Mouse (Mus musculus) heart, adult 2 months (tissue): ENCODE measurements at regions not wholly inside any gene's neighbourhood (a gene's known extent, or its start where the extent isn't known, plus 50 kb on each side); places are given as distances from the start of the nearest gene placed in this dataset.

ENCODE experiments used
- DNase-seq, 2 experiments: peaks; one replicate each; pipeline ENCODE4 v3.0.0; 2021
- H3K27ac ChIP-seq: fragments of 200-600 bp; 2 replicates; pipeline ENCODE4 v1.8.1; 2022
- H3K27me3 ChIP-seq: fragments of 200-500 bp; 2 replicates; pipeline ENCODE4 v1.6.1; 2012; ENCODE audit warnings: mild to moderate bottlenecking, low read length, inconsistent platforms, mixed read lengths; ENCODE audit not compliant: control insufficient read depth, insufficient read depth
- H3K36me3 ChIP-seq: fragments of 200-500 bp; 2 replicates; pipeline ENCODE4 v1.6.1; 2012; ENCODE audit warnings: low read length, inconsistent platforms; ENCODE audit not compliant: control insufficient read depth, insufficient read depth
- H3K4me1 ChIP-seq: fragments of 200-500 bp; 2 replicates; pipeline ENCODE4 v1.6.1; 2011; ENCODE audit warnings: low read length; ENCODE audit not compliant: control insufficient read depth, insufficient read depth
- H3K4me3 ChIP-seq: fragments of 200-600 bp; 2 replicates; pipeline ENCODE4 v1.8.1; 2022
- H3K79me2 ChIP-seq: fragments of 200-500 bp; replicated peaks from 2 replicates; pipeline ENCODE4 v1.6.1; 2012; ENCODE audit warnings: mild to moderate bottlenecking, inconsistent platforms, low read length, moderate library complexity, mixed read lengths; ENCODE audit not compliant: control insufficient read depth, insufficient read depth
- H3K9ac ChIP-seq: fragments of 200-500 bp; 2 replicates; pipeline ENCODE4 v1.6.1; 2012; ENCODE audit warnings: low read depth, mild to moderate bottlenecking, control low read depth, inconsistent platforms, low read length, mixed read lengths
- CTCF ChIP-seq: fragments of 200-600 bp; IDR thresholded peaks from 2 replicates; pipeline ENCODE4 v1.8.1; 2022; ENCODE audit warnings: antibody characterized with exemption, mild to moderate bottlenecking, moderate library complexity
- EP300 ChIP-seq: fragments of 200-500 bp; IDR thresholded peaks from 2 replicates; pipeline ENCODE4 v1.6.1; 2011; ENCODE audit warnings: low read depth, low read length, control low read depth; ENCODE audit not compliant: insufficient read depth
- POLR2A ChIP-seq: fragments of 200-500 bp; IDR thresholded peaks from 2 replicates; pipeline ENCODE4 v1.6.1; 2011; ENCODE audit warnings: mild to moderate bottlenecking, low read depth, low read length, control low read depth; ENCODE audit not compliant: insufficient read depth
- WGBS: fragments of 180-500 bp; shearing (Covaris S2); methylation state at CpG from one replicate; pipeline ENCODE4 v1.1.7; 2018; 5-methylcytosine and 5-hydroxymethylcytosine counted together
- intact Hi-C: fragments of 180-260 bp; cut with DNase I; formaldehyde crosslinking; loops from one replicate; pipeline ENCODE4 v1.15.1; 2025

DNA sequence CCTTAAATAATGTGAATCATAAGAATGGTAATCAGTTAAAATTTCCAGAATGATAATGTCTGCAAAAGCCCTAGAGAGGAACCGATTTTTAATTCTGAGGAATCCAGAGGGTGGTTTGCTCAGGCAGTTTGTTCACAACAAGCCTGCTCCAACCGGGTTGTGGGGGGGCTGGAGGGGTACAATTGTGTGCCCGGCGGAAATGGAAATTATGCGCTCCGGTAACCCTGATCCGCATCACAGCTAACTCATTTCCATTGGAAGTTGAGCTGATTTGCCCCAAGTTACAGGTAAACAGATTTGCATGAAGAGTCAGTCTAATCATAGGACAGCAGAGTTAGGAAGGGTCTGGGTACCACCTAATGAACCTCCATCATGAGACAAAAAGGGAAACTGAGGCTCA lies 369.9 kb upstream of the Jarid2 start:
- no peak overlapping the region for H3K4me3 ChIP-seq
- no peaks in the 10 kb centered on the region for H3K79me2 ChIP-seq
- H3K27me3 ChIP-seq, result no peaks in the 10 kb centered on the region
- intact Hi-C loops, result no loop called here
- no peak for TF ChIP-seq EP300
- TF ChIP-seq POLR2A, result no peak
- no peak for TF ChIP-seq CTCF
- H3K4me1 ChIP-seq, result peaks cover 9% of the 10 kb centered on the region
- no peak overlapping the region for H3K9ac ChIP-seq
- 91% methylated on average over 7 of the region's 7 CpGs for WGBS
- DNase-seq, result no peak
- peaks cover 4% of the 10 kb centered on the region for H3K36me3 ChIP-seq
- H3K27ac ChIP-seq, result no peak overlapping the region

DNA sequence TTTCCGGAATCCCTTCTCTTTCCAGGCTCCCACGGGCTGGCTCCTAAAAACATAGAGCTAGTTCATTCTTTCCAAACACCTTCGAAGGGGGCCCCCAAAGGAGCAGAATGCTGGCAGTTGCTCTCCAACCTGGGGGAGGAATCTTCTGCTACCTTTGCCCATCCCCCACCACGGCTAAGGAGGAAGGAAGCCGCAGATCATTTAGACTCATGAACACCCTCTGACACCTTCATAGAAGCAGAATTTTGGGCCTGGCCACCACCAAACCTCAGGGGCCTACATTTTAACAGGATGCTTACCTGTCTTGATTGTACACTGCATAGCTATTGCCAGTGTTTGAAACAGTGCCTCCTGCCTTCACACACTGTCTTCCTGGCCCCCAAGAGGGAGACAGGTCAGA lies 369.3 kb upstream of the Jarid2 start:
- H3K4me3 ChIP-seq, result no peak overlapping the region
- no peaks in the 10 kb centered on the region for H3K79me2 ChIP-seq
- no peak overlapping the region for H3K9ac ChIP-seq
- intact Hi-C loops, result loop anchor here (5.0 kb wide), 1 partner anchor 53 kb away; no protein-coding TSS in a partner anchor
- TF ChIP-seq EP300 (no peak), POLR2A (no peak), CTCF (no peak)
- WGBS, result 61% methylated on average over 5 of the region's 5 CpGs
- H3K36me3 ChIP-seq, result peaks cover 4% of the 10 kb centered on the region
- H3K27ac ChIP-seq, result no peak overlapping the region
- DNase-seq, result no peak
- peaks cover 8% of the 10 kb centered on the region for H3K4me1 ChIP-seq
- no peaks in the 10 kb centered on the region for H3K27me3 ChIP-seq

DNA sequence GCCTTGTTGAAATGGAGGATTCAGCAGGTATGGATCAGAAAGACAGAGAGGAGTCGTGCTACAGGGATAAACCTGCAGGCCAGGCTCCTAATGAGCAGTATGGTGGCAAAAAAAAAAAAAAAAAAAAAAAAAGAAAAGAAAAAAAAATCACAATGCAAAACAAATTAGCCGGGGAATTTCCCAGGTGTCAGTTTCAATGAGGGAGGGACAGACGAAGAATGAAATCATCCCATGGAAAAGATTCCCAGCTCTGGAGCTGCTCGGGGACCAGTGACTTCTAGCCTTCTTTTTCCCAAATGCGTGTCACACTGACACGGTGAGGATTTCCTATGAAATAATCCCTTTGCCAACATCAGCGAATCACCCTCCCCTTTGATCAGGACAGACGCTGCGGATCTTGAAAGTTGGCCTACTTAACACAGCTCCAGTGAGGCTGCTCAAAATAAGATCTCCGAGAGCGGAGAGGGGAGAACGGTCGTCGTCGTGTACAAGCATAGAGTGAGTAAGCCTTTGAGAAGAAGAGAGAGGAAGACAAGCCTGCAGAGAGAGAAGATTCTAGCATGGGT lies 368.5 kb upstream of the Jarid2 start:
- peaks cover 4% of the 10 kb centered on the region for H3K36me3 ChIP-seq
- no peaks in the 10 kb centered on the region for H3K27me3 ChIP-seq
- no peak for TF ChIP-seq EP300
- TF ChIP-seq POLR2A, result no peak
- TF ChIP-seq CTCF, result no peak
- no peak overlapping the region for H3K27ac ChIP-seq
- H3K4me3 ChIP-seq, result no peak overlapping the region
- 59% methylated on average over 15 of the region's 15 CpGs for WGBS
- H3K4me1 ChIP-seq, result peaks cover 8% of the 10 kb centered on the region
- intact Hi-C loops, result loop anchor here (5.0 kb wide), 1 partner anchor 54 kb away; no protein-coding TSS in a partner anchor
- H3K9ac ChIP-seq, result no peak overlapping the region
- H3K79me2 ChIP-seq, result no peaks in the 10 kb centered on the region
- DNase-seq, result no peak

DNA sequence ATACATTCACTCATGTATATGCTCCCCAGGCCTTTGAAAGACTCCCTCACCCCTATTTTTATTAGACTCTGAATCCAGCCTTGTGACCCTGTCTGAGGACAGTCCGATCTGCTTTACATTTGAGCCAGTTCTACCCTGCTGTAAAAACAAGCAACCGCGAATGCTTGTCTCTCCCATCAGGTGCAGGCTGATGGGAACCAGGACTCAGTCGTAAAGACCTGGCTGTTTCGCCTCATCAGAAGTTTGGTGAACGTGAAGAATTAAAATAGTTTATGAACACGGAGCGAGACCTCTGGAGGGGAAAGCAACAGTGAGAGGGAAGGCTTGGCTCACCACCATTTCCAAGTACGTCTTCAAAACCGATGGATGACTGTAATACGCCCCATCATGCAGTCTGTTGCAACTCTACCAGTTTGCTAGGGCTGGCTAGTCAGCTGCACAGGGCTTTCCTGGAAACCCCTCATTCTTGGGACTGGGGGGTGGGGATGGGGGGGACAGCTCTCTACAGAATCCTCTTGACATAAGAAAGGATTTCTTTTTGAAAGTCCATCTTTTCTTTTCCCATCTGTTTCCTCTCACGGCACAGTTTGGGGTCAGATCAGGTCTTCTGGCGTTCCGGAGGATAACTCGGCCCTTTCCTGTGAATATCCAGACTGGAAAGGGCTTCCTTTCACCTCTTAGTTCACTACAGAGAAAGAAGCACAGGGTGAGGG lies 366.8 kb upstream of the Jarid2 start:
- H3K9ac ChIP-seq, result no peak overlapping the region
- H3K4me3 ChIP-seq, result no peak overlapping the region
- peak overlapping the region; percentile 64 for H3K27ac ChIP-seq
- peaks cover 8% of the 10 kb centered on the region for H3K4me1 ChIP-seq
- peak in 1 of 2 experiments; percentile 32 for DNase-seq
- intact Hi-C loops, result loop anchor here (5.0 kb wide), 1 partner anchor 55 kb away; no protein-coding TSS in a partner anchor
- H3K27me3 ChIP-seq, result no peaks in the 10 kb centered on the region
- no peak for TF ChIP-seq CTCF
- TF ChIP-seq POLR2A, result no peak
- TF ChIP-seq EP300, result no peak
- H3K79me2 ChIP-seq, result no peaks in the 10 kb centered on the region
- 42% methylated on average over 15 of the region's 15 CpGs for WGBS
- H3K36me3 ChIP-seq, result peaks cover 4% of the 10 kb centered on the region

DNA sequence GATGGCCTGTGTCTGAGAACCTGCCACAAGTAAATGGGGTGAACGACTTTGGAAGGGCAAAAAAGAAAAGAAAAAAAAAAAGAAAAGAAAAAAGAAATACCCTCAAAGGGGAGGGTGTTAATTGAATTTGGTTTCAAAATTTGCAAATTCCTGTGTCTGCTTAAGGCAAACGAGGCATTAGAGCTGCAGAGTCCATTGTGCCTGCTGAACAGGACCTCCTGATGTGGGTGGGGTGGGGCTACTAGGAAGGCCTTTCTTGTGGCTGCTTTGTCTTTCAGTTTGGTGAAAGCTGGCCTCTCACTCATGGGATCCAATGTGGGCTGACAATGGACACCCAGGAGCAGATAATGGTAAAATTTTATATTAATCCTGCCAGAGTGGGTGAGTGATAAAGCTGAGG lies 366.3 kb upstream of the Jarid2 start:
- DNase-seq, result no peak
- Histone ChIP-seq H3K4me3 (no peak overlapping the region), H3K79me2 (no peaks in the 10 kb centered on the region), H3K4me1 (peaks cover 8% of the 10 kb centered on the region), H3K27ac (peak overlapping the region; percentile 64), H3K36me3 (peaks cover 4% of the 10 kb centered on the region), H3K27me3 (no peaks in the 10 kb centered on the region), H3K9ac (no peak overlapping the region)
- no peak for TF ChIP-seq POLR2A
- TF ChIP-seq CTCF, result no peak
- TF ChIP-seq EP300, result no peak
- WGBS, result 38% methylated on average over 2 of the region's 2 CpGs
- intact Hi-C loops, result loop anchor here (5.0 kb wide), 1 partner anchor 56 kb away; no protein-coding TSS in a partner anchor

DNA sequence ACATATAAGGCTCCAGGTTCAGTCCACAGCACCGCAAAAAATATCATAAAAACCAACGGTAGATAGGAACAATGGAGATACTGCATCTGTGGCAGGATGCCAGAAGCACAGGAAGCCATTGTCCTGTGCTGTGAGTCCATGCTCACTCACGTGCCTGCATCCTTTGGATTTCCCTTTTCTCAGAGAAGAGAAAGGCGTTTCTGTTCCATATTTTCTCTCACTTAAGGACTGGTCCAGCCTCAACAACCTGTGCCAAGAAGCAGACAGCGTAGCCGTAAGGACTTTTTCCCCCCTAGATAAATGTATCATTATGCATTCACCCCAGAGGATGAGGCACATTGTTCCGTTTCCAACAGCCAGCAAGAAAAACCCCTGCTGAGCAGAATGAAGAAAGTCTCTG lies 360.0 kb upstream of the Jarid2 start:
- no peak overlapping the region for H3K27ac ChIP-seq
- no peaks in the 10 kb centered on the region for H3K79me2 ChIP-seq
- H3K27me3 ChIP-seq, result no peaks in the 10 kb centered on the region
- no peak overlapping the region for H3K4me3 ChIP-seq
- no peak for DNase-seq
- H3K4me1 ChIP-seq, result peaks cover 7% of the 10 kb centered on the region
- intact Hi-C loops, result no loop called here
- WGBS, result 56% methylated on average over 7 of the region's 7 CpGs
- H3K36me3 ChIP-seq, result no peaks in the 10 kb centered on the region
- no peak for TF ChIP-seq POLR2A
- no peak for TF ChIP-seq CTCF
- TF ChIP-seq EP300, result no peak
- H3K9ac ChIP-seq, result no peak overlapping the region
